8 mouse cellular contexts compared by ENCODE assay signal in the genomic region with DNA sequence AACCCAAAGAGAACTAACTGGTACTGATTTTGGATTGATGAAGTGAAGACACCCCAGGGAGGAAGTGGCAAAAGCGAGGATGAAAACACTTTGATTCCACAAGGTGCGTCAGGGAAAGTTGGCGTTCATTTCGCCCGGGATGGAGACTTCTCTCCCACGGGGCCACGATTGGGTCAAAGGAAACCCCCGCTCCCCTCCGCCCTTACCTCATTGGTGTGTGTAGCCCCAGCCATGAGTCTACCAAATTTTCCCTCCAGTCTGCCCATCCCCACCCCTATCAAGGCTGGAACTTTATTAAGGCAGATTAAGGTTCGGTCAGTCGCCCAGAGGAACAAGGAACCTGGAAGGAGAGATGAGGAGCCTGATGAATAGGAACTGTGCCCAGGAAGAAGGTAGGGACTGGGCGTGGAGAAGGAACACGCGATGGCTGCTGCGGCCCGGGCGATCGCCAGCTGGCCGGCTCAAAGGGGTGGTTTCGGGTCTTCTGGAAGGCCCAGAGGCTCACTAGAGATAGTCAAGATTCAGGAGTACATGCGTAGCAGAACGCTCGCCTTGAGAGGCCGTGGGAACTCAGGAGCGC. TPM values are rescaled to one million over a fixed set of nuclear protein-coding genes. Genes with fewer than 3 reads are reported as not detected.
DNase-seq lines count a peak whose midpoint lies in the region; ATAC-seq lines count a peak whose summit lies in the region.

A gene (plus strand): TSS at position 287 of the 580 bp plus-strand sequence.

- 2% methylated on average over 25 of the region's 25 CpGs for WGBS in lung, embryonic 16.5 days
- WGBS in intestine, embryonic 16.5 days: 2% methylated on average over 25 of the region's 25 CpGs

- H3K9ac ChIP-seq in lung, embryonic 16.5 days (ENCODE audit: low read length): peak within 1 kb of the TSS; percentile 85
- peak within 1 kb of the TSS; percentile 85 for H3K9ac ChIP-seq in intestine, embryonic 16.5 days (ENCODE audit: low read depth, low read length)

- no peak for DNase-seq in lung, postnatal 14 days
- no peak for DNase-seq in adrenal gland, postnatal 36 days
- DNase-seq in gastrocnemius, postnatal 36 days: no peak
- peak; percentile 35 to 48 for DNase-seq in thymus, postnatal 36 days
- DNase-seq in right cerebral cortex, postnatal 4 days: no peak

- peak; percentile 61 for ATAC-seq in lung, embryonic 16.5 days (ENCODE audit: low read depth)
- ATAC-seq in intestine, embryonic 16.5 days: peak; percentile 69
- peak; percentile 25 for ATAC-seq in megakaryocyte progenitor cell, adult 5-6 weeks (replicated peaks; ENCODE audit: poor library complexity)

- peaks cover 10% of the 10 kb centered on the region; the same call in 1 of the 2 replicates for H3K4me1 ChIP-seq in lung, embryonic 16.5 days (replicated peaks; ENCODE audit: control insufficient read depth, insufficient read depth, low read length)
- peaks cover 6% of the 10 kb centered on the region; the same call in 1 of the 2 replicates for H3K4me1 ChIP-seq in intestine, embryonic 16.5 days (ENCODE audit: control insufficient read depth, insufficient read depth, low read length)

- H3K36me3 ChIP-seq in lung, embryonic 16.5 days (ENCODE audit: control insufficient read depth, insufficient read depth, low read length): no peaks in the 10 kb centered on the region
- H3K36me3 ChIP-seq in intestine, embryonic 16.5 days (ENCODE audit: control insufficient read depth, insufficient read depth, low read length): no peaks in the 10 kb centered on the region

- H3K27me3 ChIP-seq in lung, embryonic 16.5 days (ENCODE audit: control insufficient read depth, insufficient read depth, low read depth, low read length): no peaks in the 10 kb centered on the region
- H3K27me3 ChIP-seq in intestine, embryonic 16.5 days (replicated peaks; ENCODE audit: control insufficient read depth, insufficient read depth, low read length): no peaks in the 10 kb centered on the region

- H3K4me3 ChIP-seq in lung, embryonic 16.5 days (ENCODE audit: low read length): peak within 1 kb of the TSS; percentile 76
- H3K4me3 ChIP-seq in intestine, embryonic 16.5 days (ENCODE audit: low read length): peak within 1 kb of the TSS; percentile 81

- H3K9me3 ChIP-seq in lung, embryonic 16.5 days (ENCODE audit: control insufficient read depth, low read length): no peaks in the 10 kb centered on the region
- H3K9me3 ChIP-seq in intestine, embryonic 16.5 days (ENCODE audit: control insufficient read depth, low read length): no peaks in the 10 kb centered on the region

- peak within 1 kb of the TSS; percentile 93 for H3K4me2 ChIP-seq in lung, embryonic 16.5 days (ENCODE audit: low read depth, low read length)
- H3K4me2 ChIP-seq in intestine, embryonic 16.5 days (ENCODE audit: low read depth, low read length): peak within 1 kb of the TSS; percentile 76

- H3K27ac ChIP-seq in lung, embryonic 16.5 days (ENCODE audit: low read length): peak within 1 kb of the TSS; percentile 79
- H3K27ac ChIP-seq in intestine, embryonic 16.5 days (ENCODE audit: low read length): peak within 1 kb of the TSS; percentile 62

- intact Hi-C loops in gastrocnemius, postnatal 36 days (cut with DNase I): no loop called here

RNA-seq across cellular contexts. Expression of the gene that starts here (rescaled TPM):
- 12.6 and 13.7 TPM in 2 replicates for polyA plus RNA-seq in lung, embryonic 16.5 days (2015; fragmentation: Nextera tagmentation; extraction: Ambion mirVana)
- 10 to 100 TPM; 38.3 to 59.0 TPM for total RNA-seq in adrenal gland, postnatal 36 days (2021)
- total RNA-seq in gastrocnemius, postnatal 36 days (2021): 10 to 100 TPM; 37.2 to 47.2 TPM
- 9.4 and 9.6 TPM in 2 replicates for polyA plus RNA-seq in intestine, embryonic 16.5 days (2015; fragmentation: Nextera tagmentation; extraction: Ambion mirVana)
- 5.9 TPM in 2 replicates for total RNA-seq in megakaryocyte progenitor cell, adult 5-6 weeks (2015)
- 3.3 and 5.2 TPM in 2 replicates for total RNA-seq in megakaryocyte progenitor cell, adult 5-6 weeks (2017)

Comparison
In these comparisons a context has a peak if more than half of its experiments do, and no peak if none do; other contexts are left out.
1. RNA of the gene that starts here (total RNA-seq): 38.3 to 59.0 TPM in adrenal gland, postnatal 36 days and 37.2 to 47.2 TPM in gastrocnemius, postnatal 36 days; 3.3 to 5.9 TPM in megakaryocyte progenitor cell, adult 5-6 weeks; every median in the first group is over 4 times any median in the second.
2. DNase-seq: peak in thymus, postnatal 36 days (2 of 2); none in lung, postnatal 14 days (single experiment), adrenal gland, postnatal 36 days (0 of 2), gastrocnemius, postnatal 36 days (0 of 2) and right cerebral cortex, postnatal 4 days (single experiment).
3. Peak in every context shown above with its lines, with median percentiles within 50 percentile points of each other: ATAC-seq.